8 mouse cellular contexts compared by ENCODE assay signal in the genomic region with DNA sequence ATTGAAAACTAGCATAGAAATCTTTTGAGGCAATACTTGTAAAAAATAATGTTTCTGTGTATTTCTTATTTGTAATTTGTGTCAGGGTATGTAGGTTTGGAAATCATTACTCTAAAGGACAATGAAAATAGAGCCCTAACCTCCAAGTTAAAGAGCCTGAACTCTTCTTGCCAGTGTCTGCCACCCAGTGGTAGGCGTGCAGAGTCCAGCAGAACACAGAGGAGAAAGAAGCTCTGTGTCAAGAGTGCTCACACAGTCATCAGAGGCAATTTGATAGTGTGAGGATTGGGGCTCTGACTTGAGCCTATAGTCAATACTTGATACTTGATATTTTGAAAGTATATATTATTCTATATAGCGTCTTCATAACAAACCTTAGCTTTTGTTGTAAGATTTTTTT. TPM values are rescaled to one million over a fixed set of nuclear protein-coding genes. Genes with fewer than 3 reads are reported as not detected.
DNase-seq lines count a peak whose midpoint lies in the region; ATAC-seq and TF ChIP-seq lines count a peak whose summit lies in the region.

No protein-coding gene starts in this region.

- 40% methylated on average over 2 of the region's 2 CpGs for WGBS in intestine, embryonic 15.5 days
- 44% methylated on average over 2 of the region's 2 CpGs for WGBS in liver, embryonic 16.5 days (ENCODE audit: insufficient replicate concordance)
- WGBS in neural tube, embryonic 14.5 days, result 53% methylated on average over 2 of the region's 2 CpGs

- TF ChIP-seq RAD21 in MEL (IDR thresholded peaks at IDR 0.05; ENCODE audit: low read depth, low read length), result peak; percentile 73

- peak; percentile 70 to 73 for DNase-seq in B cell, adult 2 months
- DNase-seq in MEL (ENCODE audit: low read depth, low spot score), result peak; percentile 53
- DNase-seq in cerebellum, adult 9-10 months, result peak; percentile 77
- DNase-seq in gastrocnemius, postnatal 14 days, result peak; percentile 65
- peak; percentile 70 for DNase-seq in thymus, postnatal 14 days

- no peaks in the 10 kb centered on the region for H3K9me3 ChIP-seq in MEL (replicated peaks; ENCODE audit: insufficient read depth, low read length)
- no peaks in the 10 kb centered on the region for H3K9me3 ChIP-seq in intestine, embryonic 15.5 days
- no peaks in the 10 kb centered on the region for H3K9me3 ChIP-seq in liver, embryonic 16.5 days (replicated peaks; ENCODE audit: control insufficient read depth, low read length)
- H3K9me3 ChIP-seq in neural tube, embryonic 14.5 days (ENCODE audit: control insufficient read depth, low read length), result no peaks in the 10 kb centered on the region

- H3K4me1 ChIP-seq in MEL (ENCODE audit: control insufficient read depth in 1 of 2, insufficient read depth in 2 of 2, low read length in 2 of 2), result peaks cover 14 to 29% of the 10 kb centered on the region in 2 experiments
- peaks cover 8% of the 10 kb centered on the region for H3K4me1 ChIP-seq in intestine, embryonic 15.5 days (replicated peaks)
- H3K4me1 ChIP-seq in liver, embryonic 16.5 days (ENCODE audit: control insufficient read depth, low read depth, low read length), result peaks cover 36% of the 10 kb centered on the region
- H3K4me1 ChIP-seq in neural tube, embryonic 14.5 days (ENCODE audit: control insufficient read depth, insufficient read depth, low read length), result peaks cover 5% of the 10 kb centered on the region; the same call in 1 of the 2 replicates

- no peak overlapping the region for H3K4me3 ChIP-seq in MEL (ENCODE audit: control insufficient read depth in 1 of 2, insufficient read depth in 1 of 2, low read depth in 2 of 2, low read length in 2 of 2)
- H3K4me3 ChIP-seq in intestine, embryonic 15.5 days (replicated peaks), result no peak overlapping the region
- H3K4me3 ChIP-seq in liver, embryonic 16.5 days (ENCODE audit: low read depth, low read length), result no peak overlapping the region
- H3K4me3 ChIP-seq in neural tube, embryonic 14.5 days (ENCODE audit: low read depth, low read length), result no peak overlapping the region

- H3K36me3 ChIP-seq in MEL (ENCODE audit: control insufficient read depth in 1 of 2, insufficient read depth in 2 of 2, low read length in 2 of 2), result peaks cover 0 to 30% of the 10 kb centered on the region in 2 experiments; a peak in 3 of 4 replicates
- no peaks in the 10 kb centered on the region for H3K36me3 ChIP-seq in intestine, embryonic 15.5 days
- peaks cover 18% of the 10 kb centered on the region for H3K36me3 ChIP-seq in liver, embryonic 16.5 days (ENCODE audit: control insufficient read depth, insufficient read depth)
- H3K36me3 ChIP-seq in neural tube, embryonic 14.5 days (ENCODE audit: control insufficient read depth, insufficient read depth, low read length), result no peaks in the 10 kb centered on the region

- peak; percentile 68 for ATAC-seq in intestine, embryonic 15.5 days
- ATAC-seq in liver, embryonic 16.5 days (ENCODE audit: low read depth), result peak; percentile 30
- peak; percentile 80; the same call in 1 of the 2 replicates for ATAC-seq in neural tube, embryonic 14.5 days (ENCODE audit: low read depth)

- TF ChIP-seq EP300 in MEL (IDR thresholded peaks at IDR 0.05; ENCODE audit: low read depth in 1 of 2, low read length in 2 of 2), result no peak

- no peaks in the 10 kb centered on the region for H3K27me3 ChIP-seq in MEL (ENCODE audit: control insufficient read depth in 1 of 2, insufficient read depth in 2 of 2, low read length in 2 of 2)
- H3K27me3 ChIP-seq in intestine, embryonic 15.5 days (replicated peaks), result no peaks in the 10 kb centered on the region
- H3K27me3 ChIP-seq in liver, embryonic 16.5 days (ENCODE audit: control insufficient read depth, insufficient read depth, low read depth, low read length), result no peaks in the 10 kb centered on the region
- no peaks in the 10 kb centered on the region for H3K27me3 ChIP-seq in neural tube, embryonic 14.5 days (ENCODE audit: control insufficient read depth, insufficient read depth, low read length)

- H3K9ac ChIP-seq in MEL (ENCODE audit: control insufficient read depth, low read depth, low read length, poor library complexity, severe bottlenecking), result no peak overlapping the region
- no peak overlapping the region for H3K9ac ChIP-seq in intestine, embryonic 15.5 days
- no peak overlapping the region for H3K9ac ChIP-seq in liver, embryonic 16.5 days (ENCODE audit: low read depth, low read length)
- no peak overlapping the region for H3K9ac ChIP-seq in neural tube, embryonic 14.5 days (replicated peaks; ENCODE audit: low read depth, low read length)

- intact Hi-C loops in gastrocnemius, postnatal 14 days (cut with DNase I; ENCODE audit: low total_unique reads), result no loop called here

- H3K4me2 ChIP-seq in intestine, embryonic 15.5 days (replicated peaks), result no peak overlapping the region
- H3K4me2 ChIP-seq in liver, embryonic 16.5 days (ENCODE audit: low read depth, low read length), result no peak overlapping the region
- H3K4me2 ChIP-seq in neural tube, embryonic 14.5 days (ENCODE audit: low read depth, low read length), result no peak overlapping the region

- peak; percentile 31 to 79 (median 66) for TF ChIP-seq CTCF in MEL (IDR thresholded peaks at IDR 0.05 in 2 of 3, conservative IDR thresholded peaks at IDR 0.05 in 1 of 3; ENCODE audit: control insufficient read depth in 1 of 3, insufficient read depth in 1 of 3, low read depth in 2 of 3, low read length in 3 of 3, poor library complexity in 1 of 3, severe bottlenecking in 1 of 3)

- H3K27ac ChIP-seq in MEL (ENCODE audit: control insufficient read depth, low read depth, low read length), result no peak overlapping the region
- no peak overlapping the region for H3K27ac ChIP-seq in intestine, embryonic 15.5 days
- H3K27ac ChIP-seq in liver, embryonic 16.5 days (ENCODE audit: low read length), result no peak overlapping the region
- H3K27ac ChIP-seq in neural tube, embryonic 14.5 days (ENCODE audit: low read depth, low read length), result no peak overlapping the region

- peaks cover 30% of the 10 kb centered on the region for H3K79me2 ChIP-seq in MEL (ENCODE audit: control insufficient read depth, insufficient read depth, low read length, poor library complexity)

- TF ChIP-seq POLR2A in MEL (IDR thresholded peaks at IDR 0.05; ENCODE audit: control insufficient read depth in 1 of 2, insufficient read depth in 1 of 2, low read depth in 1 of 2, low read length in 2 of 2, poor library complexity in 1 of 2), result no peak

TF ChIP-seq in MEL, 35 proteins besides CTCF, POLR2A, EP300 and RAD21:
- no peak for TF ChIP-seq ZKSCAN1 (IDR thresholded peaks at IDR 0.05; ENCODE audit: low read depth, low read length)
- TF ChIP-seq SMC3 (IDR thresholded peaks at IDR 0.05; ENCODE audit: low read depth, low read length), result peak; percentile 86
- no peak for TF ChIP-seq SIN3A (IDR thresholded peaks at IDR 0.05; ENCODE audit: low read length)
- no peak for TF ChIP-seq MYC (IDR thresholded peaks at IDR 0.05; ENCODE audit: low read depth, low read length)
- peak; percentile 55 for TF ChIP-seq ZC3H11A (IDR thresholded peaks at IDR 0.05; ENCODE audit: low read depth, low read length)
- TF ChIP-seq GABPA (IDR thresholded peaks at IDR 0.05; ENCODE audit: low read depth, low read length), result no peak
- 0 out of 2 replicates have a peak, but pooled peaks have one; percentile 12 for TF ChIP-seq ZNF384 (IDR thresholded peaks at IDR 0.05; ENCODE audit: low read depth, low read length)
- no peak for TF ChIP-seq ZMIZ1 (IDR thresholded peaks at IDR 0.05; ENCODE audit: low read depth, low read length)

RNA-seq across cellular contexts. Expression of a gene that starts 20.3 kb away (rescaled TPM):
- 53.4 and 57.6 TPM in 2 replicates for total RNA-seq in MEL (2012; rRNA removed)
- 10 to 100 TPM; 74.9 to 78.9 TPM for polyA plus RNA-seq in MEL (2012; ENCODE audit: insufficient read depth in 1 of 2, insufficient read length in 2 of 2, low read depth in 1 of 2, low replicate concordance in 2 of 2, missing spikeins in 1 of 2)
- 100 to 1,000 TPM; 111 to 140 TPM for total RNA-seq in gastrocnemius, postnatal 14 days (2021)
- polyA plus RNA-seq in intestine, embryonic 15.5 days (2015; fragmentation: Nextera tagmentation; extraction: Ambion mirVana), result 30.8 and 33.3 TPM in 2 replicates
- polyA plus RNA-seq in liver, embryonic 16.5 days (2015; fragmentation: Nextera tagmentation; extraction: Ambion mirVana), result 43.6 and 49.6 TPM in 2 replicates
- 58.0 and 59.0 TPM in 2 replicates for polyA plus RNA-seq in neural tube, embryonic 14.5 days (2014; fragmentation: Nextera tagmentation; extraction: Ambion mirVana)

Comparison
In these comparisons a context has a peak if more than half of its experiments do, and no peak if none do; other contexts are left out.
1. ATAC-seq: peak in every context shown above with its lines; median percentile 80 in neural tube, embryonic 14.5 days; 68 in intestine, embryonic 15.5 days; 30 in liver, embryonic 16.5 days.